Mouse (Mus musculus): ENCODE measurements at regions not wholly inside any gene's neighbourhood (a gene's known extent, or its start where the extent isn't known, plus 50 kb on each side); places are given as distances from the start of the nearest gene placed in this dataset.

GRCm38 (mm10) chr13:97630921-97631320 is 129.5 kb downstream of the Gm10260 start:
- WGBS, result 88% methylated on average over 5 of the region's 5 CpGs
- no peak overlapping the region for H3K27ac ChIP-seq (replicated peaks)
- H3K4me3 ChIP-seq, result no peak overlapping the region
- no peaks in the 10 kb centered on the region for H3K9me3 ChIP-seq
- H3K36me3 ChIP-seq, result no peaks in the 10 kb centered on the region
- no peak for ATAC-seq (ENCODE audit: low FRiP score, low read depth)
- no peaks in the 10 kb centered on the region for H3K27me3 ChIP-seq
- no peak overlapping the region for H3K4me2 ChIP-seq (replicated peaks)
- no peak overlapping the region for H3K9ac ChIP-seq (replicated peaks)
- H3K4me1 ChIP-seq, result no peaks in the 10 kb centered on the region

DNA sequence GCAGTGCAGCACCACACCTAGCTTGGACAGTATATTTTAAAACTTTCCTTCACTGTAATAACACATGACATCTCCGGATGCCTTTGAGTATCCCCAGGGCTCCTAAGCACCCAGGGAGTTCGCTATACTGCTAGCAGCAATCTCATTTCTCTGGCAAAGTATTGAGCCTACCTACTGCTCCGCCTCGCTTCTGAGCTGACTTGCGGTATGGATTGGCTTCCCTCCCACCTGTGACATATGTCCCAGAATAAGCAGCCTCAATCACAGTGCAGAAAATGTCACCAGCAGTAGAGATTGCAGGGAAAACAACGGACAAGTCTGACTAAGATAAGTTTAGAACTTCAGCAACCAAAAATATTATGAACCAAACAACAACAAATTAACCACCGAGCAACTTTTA is 131.8 kb downstream of the Gm10260 start:
- 92% methylated on average over 7 of the region's 7 CpGs for WGBS
- Histone ChIP-seq H3K4me2 (replicated peaks) (no peak overlapping the region), H3K36me3 (no peaks in the 10 kb centered on the region), H3K4me1 (no peaks in the 10 kb centered on the region), H3K27ac (replicated peaks) (no peak overlapping the region), H3K4me3 (no peak overlapping the region), H3K9me3 (no peaks in the 10 kb centered on the region), H3K27me3 (no peaks in the 10 kb centered on the region), H3K9ac (replicated peaks) (no peak overlapping the region)
- no peak for ATAC-seq (ENCODE audit: low FRiP score, low read depth)

DNA sequence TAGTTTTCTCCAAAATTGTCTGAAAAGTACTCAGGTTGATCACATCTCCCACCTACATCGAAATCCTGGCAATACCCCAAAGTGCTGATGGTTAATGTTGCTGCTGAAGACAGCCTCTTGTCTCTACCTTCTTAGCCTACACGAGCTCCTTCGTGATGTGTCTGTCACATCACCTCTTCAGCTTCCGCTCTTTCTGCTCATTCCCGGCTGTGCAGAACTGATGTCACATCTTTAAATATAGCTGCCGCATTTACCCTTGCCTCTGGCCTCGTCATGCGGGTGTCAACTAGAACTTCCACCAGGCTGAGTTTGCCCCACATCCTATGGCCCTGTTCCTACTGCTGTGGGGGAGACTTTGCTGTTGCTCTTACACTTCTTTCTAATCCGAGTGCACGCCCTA is 133.2 kb downstream of the Gm10260 start:
- Histone ChIP-seq H3K4me3 (no peak overlapping the region), H3K9ac (replicated peaks) (no peak overlapping the region), H3K27me3 (no peaks in the 10 kb centered on the region), H3K4me2 (replicated peaks) (no peak overlapping the region), H3K27ac (replicated peaks) (no peak overlapping the region), H3K4me1 (no peaks in the 10 kb centered on the region), H3K36me3 (no peaks in the 10 kb centered on the region), H3K9me3 (no peaks in the 10 kb centered on the region)
- no peak for ATAC-seq (ENCODE audit: low FRiP score, low read depth)
- 88% methylated on average over 10 of the region's 10 CpGs for whole genome bisulfite sequencing

DNA sequence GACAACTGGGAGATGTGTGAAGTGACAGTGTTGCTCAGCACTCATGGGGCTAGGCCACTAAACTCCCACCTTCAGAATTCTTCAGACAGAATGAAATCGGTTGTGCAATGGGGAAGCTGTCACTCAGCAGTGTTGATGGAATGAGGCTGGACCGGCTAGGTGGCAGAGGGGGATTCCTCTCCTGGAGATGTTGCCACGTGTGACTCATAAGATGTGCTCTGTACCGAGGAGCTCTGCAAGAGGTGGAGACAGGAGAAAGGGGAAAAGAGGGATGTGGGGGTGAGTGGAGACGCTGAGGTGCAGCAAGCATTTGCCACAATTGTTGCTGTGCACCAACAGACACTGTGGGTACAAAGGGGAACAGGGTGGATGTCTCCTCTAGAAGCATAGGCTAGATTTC is 133.6 kb downstream of the Gm10260 start:
- WGBS, result 82% methylated on average over 5 of the region's 5 CpGs
- Histone ChIP-seq H3K27ac (replicated peaks) (no peak overlapping the region), H3K27me3 (no peaks in the 10 kb centered on the region), H3K36me3 (no peaks in the 10 kb centered on the region), H3K4me1 (no peaks in the 10 kb centered on the region), H3K9ac (replicated peaks) (no peak overlapping the region), H3K4me3 (no peak overlapping the region), H3K9me3 (no peaks in the 10 kb centered on the region), H3K4me2 (replicated peaks) (no peak overlapping the region)
- no peak for ATAC-seq (ENCODE audit: low FRiP score, low read depth)

- ATAC-seq (ENCODE audit: low FRiP score, low read depth), result no peak
- Histone ChIP-seq H3K27me3 (no peaks in the 10 kb centered on the region), H3K9me3 (no peaks in the 10 kb centered on the region), H3K4me3 (no peak overlapping the region), H3K27ac (replicated peaks) (no peak overlapping the region), H3K4me2 (replicated peaks) (no peak overlapping the region), H3K9ac (replicated peaks) (no peak overlapping the region), H3K36me3 (no peaks in the 10 kb centered on the region), H3K4me1 (no peaks in the 10 kb centered on the region)
- WGBS, result 98% methylated on average over 5 of the region's 5 CpGs
Measured at GRCm38 (mm10) chr13:97626116-97626515, 134.3 kb downstream of the Gm10260 start.

GRCm38 (mm10) chr13:97625391-97625790 is 135.0 kb downstream of the Gm10260 start:
- 80% methylated on average over 4 of the region's 4 CpGs for WGBS
- no peaks in the 10 kb centered on the region for H3K27me3 ChIP-seq
- ATAC-seq (ENCODE audit: low FRiP score, low read depth), result no peak
- H3K27ac ChIP-seq (replicated peaks), result no peak overlapping the region
- no peak overlapping the region for H3K4me2 ChIP-seq (replicated peaks)
- no peaks in the 10 kb centered on the region for H3K9me3 ChIP-seq
- H3K36me3 ChIP-seq, result no peaks in the 10 kb centered on the region
- H3K4me1 ChIP-seq, result no peaks in the 10 kb centered on the region
- H3K9ac ChIP-seq (replicated peaks), result no peak overlapping the region
- no peak overlapping the region for H3K4me3 ChIP-seq

DNA sequence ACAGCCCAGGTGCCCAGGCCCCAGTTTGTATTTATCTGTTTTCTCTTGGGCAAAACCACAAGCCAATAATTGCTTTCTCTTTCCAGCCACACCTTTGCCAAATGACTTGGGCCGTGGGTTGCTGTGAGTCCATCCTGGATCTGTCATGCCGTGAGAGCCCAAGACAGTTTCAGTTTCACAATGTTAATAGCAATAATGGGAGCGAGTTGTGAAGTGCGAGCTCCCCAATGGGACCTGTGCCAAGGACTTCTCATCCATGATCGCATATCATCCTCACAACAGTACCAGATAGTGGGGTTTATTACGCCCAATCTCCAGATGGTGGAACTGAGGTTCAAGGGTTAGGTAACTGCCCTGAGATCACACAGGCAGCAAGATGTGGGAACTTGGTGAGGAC is 142.2 kb downstream of the Gm10260 start:
- no peak for ATAC-seq (ENCODE audit: low FRiP score, low read depth)
- Histone ChIP-seq H3K27me3 (no peaks in the 10 kb centered on the region), H3K36me3 (no peaks in the 10 kb centered on the region), H3K4me2 (replicated peaks) (no peak overlapping the region), H3K4me3 (no peak overlapping the region), H3K27ac (replicated peaks) (no peak overlapping the region), H3K9me3 (no peaks in the 10 kb centered on the region), H3K4me1 (no peaks in the 10 kb centered on the region), H3K9ac (replicated peaks) (no peak overlapping the region)
- 98% methylated on average over 6 of the region's 6 CpGs for WGBS

DNA sequence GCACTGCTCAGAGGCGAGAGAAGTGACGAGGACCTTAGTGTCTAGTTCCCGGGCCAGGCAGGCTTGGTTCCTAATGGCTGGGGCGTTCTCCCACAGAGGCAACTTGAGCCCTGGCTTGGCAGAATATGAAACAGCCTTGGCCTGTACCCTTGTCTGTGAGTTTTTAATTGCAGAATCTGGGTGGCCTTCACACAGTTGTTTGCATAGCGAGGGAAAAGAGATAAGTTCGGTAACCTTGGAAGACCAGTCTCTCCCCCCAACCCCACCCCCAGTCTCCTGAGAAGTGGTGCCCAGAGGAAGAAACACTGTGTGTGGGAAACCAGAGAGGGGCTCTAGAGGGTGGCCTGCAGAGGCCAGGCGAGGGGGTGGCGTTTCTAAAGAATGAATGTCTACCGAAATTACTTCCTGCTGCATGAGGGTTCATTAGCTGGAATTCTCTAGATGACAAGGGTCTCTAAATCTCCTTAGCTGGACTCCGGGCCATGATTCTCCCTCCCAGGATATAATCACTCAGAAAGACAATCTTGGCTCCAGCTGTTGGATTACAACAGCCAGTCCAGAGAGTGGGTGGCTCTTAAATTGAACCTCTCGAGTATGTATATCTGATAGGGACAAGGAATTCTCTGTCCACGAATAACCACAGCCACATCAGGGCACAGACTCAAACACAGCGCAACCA is 142.8 kb downstream of the Gm10260 start:
- H3K4me3 ChIP-seq, result no peak overlapping the region
- H3K9me3 ChIP-seq, result no peaks in the 10 kb centered on the region
- H3K27ac ChIP-seq (replicated peaks), result no peak overlapping the region
- H3K4me2 ChIP-seq (replicated peaks), result no peak overlapping the region
- 78% methylated on average over 13 of the region's 13 CpGs for WGBS
- H3K27me3 ChIP-seq, result no peaks in the 10 kb centered on the region
- H3K9ac ChIP-seq (replicated peaks), result no peak overlapping the region
- H3K4me1 ChIP-seq, result no peaks in the 10 kb centered on the region
- ATAC-seq (ENCODE audit: low FRiP score, low read depth), result no peak
- H3K36me3 ChIP-seq, result no peaks in the 10 kb centered on the region

GRCm38 (mm10) chr13:97616919-97617318 is 143.5 kb downstream of the Gm10260 start:
- H3K4me1 ChIP-seq, result no peaks in the 10 kb centered on the region
- no peak overlapping the region for H3K4me2 ChIP-seq (replicated peaks)
- ATAC-seq (ENCODE audit: low FRiP score, low read depth), result no peak
- H3K27ac ChIP-seq (replicated peaks), result no peak overlapping the region
- no peaks in the 10 kb centered on the region for H3K27me3 ChIP-seq
- no peak overlapping the region for H3K9ac ChIP-seq (replicated peaks)
- H3K9me3 ChIP-seq, result no peaks in the 10 kb centered on the region
- H3K4me3 ChIP-seq, result no peak overlapping the region
- H3K36me3 ChIP-seq, result no peaks in the 10 kb centered on the region

GRCm38 (mm10) chr13:97607221-97607723 is 153.2 kb downstream of the Gm10260 start:
- no peak overlapping the region for H3K27ac ChIP-seq (replicated peaks)
- H3K27me3 ChIP-seq, result 0 out of 2 replicates have a peak, but pooled peaks cover 4% of the 10 kb centered on the region
- peaks cover 6% of the 10 kb centered on the region; the same call in 1 of the 2 replicates for H3K4me1 ChIP-seq
- ATAC-seq (ENCODE audit: low FRiP score, low read depth), result no peak
- no peak overlapping the region for H3K4me3 ChIP-seq
- no peaks in the 10 kb centered on the region for H3K36me3 ChIP-seq
- no peaks in the 10 kb centered on the region for H3K9me3 ChIP-seq
- 37% methylated on average over 11 of the region's 11 CpGs for WGBS
- H3K9ac ChIP-seq (replicated peaks), result no peak overlapping the region
- no peak overlapping the region for H3K4me2 ChIP-seq (replicated peaks)

DNA sequence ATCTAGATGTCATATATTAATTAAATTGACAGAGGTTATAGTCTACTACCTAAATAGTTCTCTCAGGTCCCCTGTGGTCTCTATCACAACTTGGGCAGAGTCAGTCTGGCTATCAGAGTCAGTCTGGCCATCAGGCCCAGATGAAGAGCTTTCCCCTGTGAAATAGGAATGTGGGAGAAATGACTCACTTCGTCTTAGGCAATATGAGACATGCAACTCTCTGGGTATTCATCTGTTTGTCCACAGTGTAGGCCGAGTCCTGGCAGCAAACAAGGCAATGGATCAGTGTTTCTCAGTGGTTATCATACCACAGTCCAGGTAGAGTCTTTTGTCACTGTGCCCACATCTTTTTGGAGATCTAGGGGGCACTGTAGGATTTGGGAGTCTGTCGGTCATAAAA is 156.0 kb downstream of the Gm10260 start:
- H3K36me3 ChIP-seq, result no peaks in the 10 kb centered on the region
- no peak overlapping the region for H3K4me2 ChIP-seq (replicated peaks)
- no peak overlapping the region for H3K9ac ChIP-seq (replicated peaks)
- no peaks in the 10 kb centered on the region for H3K9me3 ChIP-seq
- H3K4me1 ChIP-seq, result peaks cover 6% of the 10 kb centered on the region; the same call in 1 of the 2 replicates
- 0 out of 2 replicates have a peak, but pooled peaks cover 4% of the 10 kb centered on the region for H3K27me3 ChIP-seq
- no peak overlapping the region for H3K27ac ChIP-seq (replicated peaks)
- WGBS, result 92% methylated on average over 3 of the region's 3 CpGs
- ATAC-seq (ENCODE audit: low FRiP score, low read depth), result no peak
- no peak overlapping the region for H3K4me3 ChIP-seq

- Histone ChIP-seq H3K9me3 (no peaks in the 10 kb centered on the region), H3K4me2 (replicated peaks) (no peak overlapping the region), H3K4me1 (0 out of 2 replicates have a peak, but pooled peaks cover 6% of the 10 kb centered on the region), H3K27me3 (no peaks in the 10 kb centered on the region), H3K9ac (replicated peaks) (no peak overlapping the region), H3K27ac (replicated peaks) (no peak overlapping the region), H3K4me3 (no peak overlapping the region), H3K36me3 (no peaks in the 10 kb centered on the region)
- WGBS, result 78% methylated on average over 7 of the region's 7 CpGs
- no peak for ATAC-seq (ENCODE audit: low FRiP score, low read depth)
Measured at GRCm38 (mm10) chr13:97601135-97601730, 159.2 kb downstream of the Gm10260 start.
